Mouse (Mus musculus) megakaryocyte, embryonic 14.5 days (primary cell): Measurements from ENCODE around the gene Rhot2.

Experiments used
- FLI1 ChIP-seq: IDR thresholded peaks from 2 replicates; pipeline ENCODE4 v1.6.1; 2012; ENCODE audit warnings: low read length, inconsistent platforms, mixed read lengths
- GATA1 ChIP-seq: IDR thresholded peaks from 3 replicates; pipeline ENCODE4 v1.6.1; 2012; ENCODE audit warnings: mixed read lengths, low read length, inconsistent platforms, borderline replicate concordance

DNA sequence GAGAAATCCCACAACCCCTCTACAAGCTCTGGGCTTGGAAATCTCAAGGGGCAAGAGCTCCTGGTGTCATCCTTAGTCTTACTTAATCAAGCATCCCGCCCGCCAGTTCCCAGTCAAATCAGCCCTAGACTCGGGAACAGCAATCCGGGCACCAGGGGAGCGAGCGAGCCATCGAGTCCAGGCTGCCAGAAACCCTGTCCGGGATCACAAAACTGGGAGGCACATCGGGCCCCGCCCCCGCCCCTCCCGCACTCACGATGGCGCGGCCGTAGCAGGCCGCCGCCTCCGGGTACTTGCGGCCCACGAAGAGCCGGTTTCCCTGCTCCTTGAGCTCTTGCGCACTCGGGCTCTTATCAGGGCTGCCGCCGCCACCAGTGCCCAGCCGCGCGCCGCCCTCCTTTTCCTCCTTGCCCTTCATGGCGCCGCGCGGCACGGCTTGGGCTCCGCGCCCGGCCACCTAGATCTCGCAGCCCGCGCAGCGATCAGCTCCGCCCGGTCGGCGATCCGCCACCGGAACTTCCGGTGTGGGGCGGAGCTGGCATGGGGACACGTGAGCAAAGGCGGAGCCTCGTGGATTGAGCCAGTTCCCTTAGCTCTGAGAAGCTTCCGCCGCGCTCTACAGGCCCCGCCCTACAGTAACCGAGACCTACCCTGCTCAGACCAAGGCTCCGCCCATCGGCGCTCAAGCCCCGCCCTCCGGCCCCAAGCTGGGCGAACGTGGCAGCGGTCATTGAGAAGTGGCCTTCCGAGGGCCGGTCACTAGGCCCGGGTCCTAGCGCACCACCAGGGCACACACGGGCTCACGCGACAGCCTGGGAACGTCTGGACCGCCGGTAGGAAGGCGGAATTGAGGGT, 12.0 kb downstream of the Rhot2 start:
- TF ChIP-seq GATA1 (no peak), FLI1 (peak; percentile 92)
